Mouse (Mus musculus): ENCODE results near the gene Polr1a. TPM values are rescaled to one million over a fixed set of nuclear protein-coding genes. Genes with fewer than 3 reads are reported as not detected.

Gene Polr1a
- polyA plus RNA-seq (2017; shearing (Covaris generic)) = 32.3 TPM

GRCm38 (mm10) chr6:71908481-71909381, at the start of gene Polr1a, which contains the start of gene Ptcd3:
Gene Polr1a, plus strand, starts transcription at chr6:71909053.
Gene Ptcd3, minus strand, starts transcription at chr6:71908750.

Other genes with a start within 250 kb of the Polr1a start
- gene Reep1, start 201.5 kb upstream of the Polr1a start, polyA plus RNA-seq (2017; shearing (Covaris generic)) = 0.20 TPM
- gene Mrpl35, start 82.1 kb upstream of the Polr1a start, polyA plus RNA-seq (2017; shearing (Covaris generic)) = 41.5 TPM
- 112 TPM for gene Immt, start 77.7 kb upstream of the Polr1a start, polyA plus RNA-seq (2017; shearing (Covaris generic))
- 80.5 TPM for gene Ptcd3, start 303 bp upstream of the Polr1a start, polyA plus RNA-seq (2017; shearing (Covaris generic))
- 4.7 TPM for gene St3gal5, start 188.5 kb downstream of the Polr1a start, polyA plus RNA-seq (2017; shearing (Covaris generic))